Comparison of ENCODE assay signal across 24 mouse cellular contexts in the genomic region with DNA sequence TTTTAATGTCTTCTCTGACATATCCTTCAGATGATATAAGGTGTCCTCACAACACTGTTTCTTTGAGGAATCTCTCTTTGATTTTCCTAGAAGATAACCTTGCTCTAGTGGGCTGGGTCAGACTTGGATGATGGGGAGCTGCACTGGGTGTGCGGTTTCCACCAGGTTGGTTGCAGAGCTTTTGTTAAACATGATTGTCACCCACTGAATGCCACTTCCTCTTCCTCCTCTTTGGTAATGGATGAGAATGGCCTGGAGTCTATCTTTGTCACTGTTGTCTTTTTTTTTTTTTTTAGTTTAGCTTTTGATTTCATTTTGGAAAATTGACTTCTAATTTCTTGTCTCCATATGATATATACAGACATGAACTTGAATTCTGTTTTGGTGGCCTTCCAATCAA. TPM values are rescaled to one million over a fixed set of nuclear protein-coding genes. Genes with fewer than 3 reads are reported as not detected.
"Had no signal": no experiment of that assay in that cellular context is flagged by ENCODE, and none has a peak within 500 bp of the region (broad histone marks: within the 10 kb centered on the region; RNA-seq: fewer than 3 reads in every experiment).

No protein-coding gene starts in this region.

- H3K4me1 ChIP-seq: neural tube, embryonic 13.5 days; neural tube, embryonic 15.5 days; stomach, embryonic 15.5 days had no signal

- H3K4me3 ChIP-seq: neural tube, embryonic 13.5 days; neural tube, embryonic 15.5 days; stomach, embryonic 15.5 days had no signal

- H3K4me2 ChIP-seq: neural tube, embryonic 13.5 days; neural tube, embryonic 15.5 days; stomach, embryonic 15.5 days had no signal

- H3K9me3 ChIP-seq: neural tube, embryonic 15.5 days; stomach, embryonic 15.5 days had no signal

- H3K27me3 ChIP-seq: neural tube, embryonic 13.5 days; neural tube, embryonic 15.5 days; stomach, embryonic 15.5 days had no signal

- DNase-seq: retina, postnatal 1 day; right cerebral cortex, adult 18-20 months; right cerebral cortex, postnatal 14 days; right cerebral cortex, postnatal 25 days; right cerebral cortex, postnatal 4 days; spleen, adult 18-20 months; thymus, adult 18-20 months; thymus, adult 2 months; thymus, postnatal 14 days; thymus, postnatal 25 days; thymus, postnatal 36 days; thymus, postnatal 4 days had no signal

- H3K9ac ChIP-seq: neural tube, embryonic 13.5 days; neural tube, embryonic 15.5 days; stomach, embryonic 15.5 days had no signal

- H3K27ac ChIP-seq: neural tube, embryonic 13.5 days; neural tube, embryonic 15.5 days; stomach, embryonic 15.5 days; stomach, postnatal 0 days had no signal

- H3K36me3 ChIP-seq: neural tube, embryonic 13.5 days; neural tube, embryonic 15.5 days; stomach, embryonic 15.5 days had no signal

RNA-seq across cellular contexts. Expression of a gene that starts 18.6 kb away (rescaled TPM):
- polyA plus RNA-seq: neural tube, embryonic 13.5 days; neural tube, embryonic 14.5 days; neural tube, embryonic 15.5 days; small intestine, adult 2 months; spleen, adult 2 months; stomach, embryonic 14.5 days; stomach, embryonic 15.5 days; testis, adult 2 months; thymus, adult 2 months; thymus, postnatal 0 days; urinary bladder, adult 2 months had no signal

RNA-seq across cellular contexts. Expression of a gene that starts 38.0 kb away (rescaled TPM):
- polyA plus RNA-seq: neural tube, embryonic 13.5 days; neural tube, embryonic 14.5 days; neural tube, embryonic 15.5 days; small intestine, adult 2 months; spleen, adult 2 months; stomach, embryonic 14.5 days; stomach, embryonic 15.5 days; stomach, embryonic 16.5 days; stomach, postnatal 0 days; testis, adult 2 months; thymus, adult 2 months; thymus, postnatal 0 days; urinary bladder, adult 2 months had no signal

RNA-seq across cellular contexts. Expression of a gene that starts 51.9 kb away (rescaled TPM):
- polyA plus RNA-seq: neural tube, embryonic 13.5 days; neural tube, embryonic 14.5 days; neural tube, embryonic 15.5 days; small intestine, adult 2 months; stomach, embryonic 14.5 days; testis, adult 2 months; urinary bladder, adult 2 months had no signal
